Mouse (Mus musculus) right cerebral cortex, postnatal 14 days (tissue): ENCODE data around the gene Rag2.
A peak's percentile ranks its signal among the peaks of the same experiment; 100 is the strongest.

Experiments used
- DNase-seq: peaks from one replicate; pipeline ENCODE4 v3.0.0; 2022

The Rag2 gene

DNA sequence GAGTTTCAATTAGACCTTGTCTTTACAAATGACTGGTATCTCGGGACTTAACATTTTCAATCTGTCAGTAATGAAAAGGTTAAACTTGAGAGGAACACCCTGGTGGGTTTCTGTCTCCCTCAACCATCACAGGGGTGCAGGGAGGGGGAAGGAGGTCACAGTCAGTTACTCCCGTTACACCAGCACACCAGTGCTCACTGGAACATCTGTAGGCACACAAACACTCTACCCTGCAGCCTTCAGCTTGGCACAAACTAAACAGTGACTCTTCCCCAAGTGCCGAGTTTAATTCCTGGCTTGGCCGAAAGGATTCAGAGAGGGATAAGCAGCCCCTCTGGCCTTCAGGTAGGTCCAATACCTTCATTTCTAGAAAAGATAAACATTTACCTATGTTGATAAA, at the start of gene Rag2:
Gene Rag2 (plus strand): TSS at position 193 of the 400 bp plus-strand sequence.
- no peak for DNase-seq

DNA sequence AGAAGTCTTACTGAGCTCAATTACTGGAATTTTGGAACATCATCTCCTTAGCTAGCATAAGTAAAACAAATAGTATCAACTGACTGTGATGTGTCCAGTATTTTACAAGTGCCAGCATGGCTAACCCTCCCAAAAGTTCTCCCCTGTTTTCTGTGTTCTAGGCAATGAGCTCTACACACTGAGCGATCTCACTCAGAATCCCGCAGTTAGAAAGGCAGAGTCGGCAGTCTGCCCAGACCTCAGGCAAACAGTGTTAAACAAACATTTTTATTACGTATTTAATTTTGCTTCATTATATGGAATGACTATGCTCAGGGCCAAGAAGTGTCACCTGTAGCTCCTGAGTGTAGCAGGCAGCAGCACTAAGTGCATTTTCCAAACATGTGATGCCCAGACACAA, 47.3 kb upstream of the Rag2 start:
- DNase-seq = no peak

DNA sequence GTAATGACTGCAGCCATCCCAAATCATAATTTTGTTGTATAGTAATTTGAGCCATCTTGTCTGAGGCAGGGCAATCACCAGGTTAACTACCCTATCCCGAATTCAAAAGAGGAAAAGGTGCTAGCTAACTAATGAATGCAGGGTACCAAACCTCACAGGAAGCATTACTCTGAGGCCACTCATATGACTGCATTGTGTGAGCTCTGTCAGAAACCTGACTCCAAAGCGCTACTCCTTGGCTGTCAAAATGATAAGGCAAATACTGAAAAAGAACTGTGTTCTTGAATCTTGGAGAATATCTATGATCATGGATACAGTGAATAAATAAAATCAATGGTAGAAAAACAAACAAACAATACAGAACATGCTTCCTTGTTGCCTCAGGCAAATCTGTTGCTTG, 44.5 kb upstream of the Rag2 start:
- no peak for DNase-seq

DNA sequence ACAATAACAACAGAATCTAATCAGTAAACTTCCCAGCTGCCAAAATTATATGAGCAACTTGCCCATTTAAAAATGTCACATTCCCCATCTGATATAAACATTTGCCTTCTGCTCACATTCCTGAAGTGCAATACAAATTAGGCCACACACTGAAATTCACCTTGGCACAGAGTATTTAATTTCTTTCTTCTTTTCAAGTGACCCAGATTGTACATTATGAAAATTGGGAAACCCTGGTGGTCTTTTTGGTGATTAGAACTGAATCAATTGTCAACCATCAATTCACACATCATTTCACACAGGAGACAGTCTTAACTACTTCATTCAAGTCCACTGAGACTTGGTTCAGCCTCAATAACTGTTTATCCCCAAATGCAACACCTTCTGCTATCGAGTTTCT, 44.1 kb upstream of the Rag2 start:
- DNase-seq = no peak

DNA sequence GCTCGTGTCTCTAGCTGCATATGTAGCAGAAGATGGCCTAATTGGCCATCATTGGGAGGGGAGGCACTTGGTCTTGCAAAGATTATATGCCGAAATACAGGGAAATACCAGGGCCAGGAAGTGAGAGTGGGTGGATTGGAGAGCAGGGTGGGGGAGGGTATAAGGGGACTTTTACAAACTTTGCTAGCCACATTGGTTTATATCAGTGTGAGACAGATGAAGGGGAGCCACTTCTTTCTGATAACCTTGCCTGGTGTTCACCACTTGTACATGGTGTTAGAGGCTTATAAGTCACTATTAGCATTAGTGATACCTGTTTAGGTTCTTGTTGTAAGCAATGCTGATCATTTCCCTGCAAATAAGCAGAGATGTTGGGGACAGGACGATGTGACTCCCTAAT, 43.5 kb upstream of the Rag2 start:
- DNase-seq = no peak

DNA sequence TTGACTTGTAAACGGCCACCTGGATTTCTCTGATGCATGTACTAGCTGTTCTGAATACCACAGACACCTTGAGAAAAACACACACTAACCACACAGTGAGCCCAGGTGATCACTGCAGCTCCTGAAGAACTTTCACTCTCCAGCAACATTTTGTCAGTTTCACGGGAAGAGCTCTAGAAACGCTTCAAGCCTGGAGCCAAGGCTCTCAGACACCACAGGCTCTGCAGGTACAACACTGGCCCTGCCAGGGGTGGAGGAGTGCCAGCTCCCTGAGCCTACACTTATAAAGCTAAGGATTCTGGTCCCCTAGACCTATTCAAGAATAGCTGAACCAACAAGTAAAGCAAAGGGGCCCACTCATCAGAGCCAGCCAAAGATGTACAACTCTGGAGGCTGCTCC, 43.1 kb upstream of the Rag2 start:
- no peak for DNase-seq

DNA sequence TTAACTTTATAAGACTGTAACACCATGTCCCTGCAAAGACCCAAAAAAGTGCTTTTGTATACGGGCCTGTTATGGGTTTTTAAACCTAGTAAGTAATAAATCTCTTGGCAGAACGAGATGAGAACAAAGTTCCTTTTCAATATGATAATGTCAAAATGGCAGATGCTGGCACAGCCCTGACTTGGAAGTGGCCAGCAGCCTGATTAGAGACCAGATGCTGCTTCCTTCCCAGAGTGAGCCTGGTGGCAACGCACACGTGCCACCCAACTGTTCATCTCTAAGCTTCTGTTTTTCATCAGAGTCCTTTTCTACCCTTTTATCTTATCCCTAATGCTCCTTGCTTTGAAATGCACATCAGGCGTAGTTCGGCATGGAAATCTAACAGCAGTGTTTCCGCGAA, 33.2 kb upstream of the Rag2 start:
- DNase-seq = no peak

DNA sequence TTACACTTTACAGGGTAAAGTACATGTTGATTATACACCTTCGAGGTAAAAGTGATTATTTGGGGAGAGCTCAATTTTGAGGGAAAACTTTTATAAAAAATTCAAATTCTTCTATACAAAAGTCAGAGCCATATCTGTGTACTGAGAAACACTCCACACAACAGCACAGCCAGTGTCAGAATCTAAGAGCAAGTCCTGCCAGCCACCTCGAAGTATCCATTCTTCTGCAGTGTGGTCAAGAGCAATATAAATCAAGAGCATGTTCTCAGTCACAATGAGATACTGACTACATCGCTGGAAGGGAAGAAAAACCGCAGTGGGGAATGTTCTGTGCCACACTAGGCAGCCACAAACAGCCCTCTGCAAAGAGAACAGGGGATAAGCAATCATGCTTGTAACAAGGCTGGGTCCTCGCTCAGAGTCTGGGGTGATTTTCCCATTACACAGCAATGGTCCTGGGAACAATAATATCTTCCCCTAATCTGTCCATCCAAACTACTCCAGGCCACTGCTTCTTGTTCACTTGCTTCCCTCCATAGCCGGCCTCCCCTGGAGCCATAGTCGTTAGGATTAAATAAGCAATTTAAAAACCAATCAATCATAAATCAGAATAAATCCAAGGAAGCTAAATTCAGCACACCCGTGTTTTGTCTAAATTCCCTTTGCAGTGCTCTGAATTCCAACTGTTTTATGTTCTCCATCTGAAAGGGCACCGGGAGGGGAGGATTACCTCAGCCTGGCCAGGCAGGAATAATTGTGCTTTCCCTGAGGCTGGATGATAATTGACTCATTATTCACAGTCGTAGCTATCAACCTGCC, 32.3 kb upstream of the Rag2 start:
- no peak for DNase-seq

DNA sequence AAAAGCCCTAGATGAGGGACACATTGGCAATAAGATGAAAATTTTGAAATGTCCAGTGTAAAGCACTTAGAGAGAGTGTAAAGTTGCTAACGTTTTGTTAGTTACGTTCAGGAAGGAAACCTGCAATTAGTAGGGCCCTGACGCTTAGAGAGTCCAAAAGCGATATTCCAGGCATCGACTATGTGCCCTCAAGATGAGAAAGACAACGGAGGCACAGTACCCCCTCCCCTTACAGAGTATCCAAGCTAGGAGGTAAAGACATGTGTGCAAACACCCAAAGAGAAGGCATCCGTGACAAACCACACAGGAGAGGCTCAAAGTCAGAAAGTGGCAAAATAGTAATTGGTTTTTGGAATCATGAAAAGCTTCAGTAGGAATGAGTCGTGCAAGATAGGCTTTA, 31.6 kb upstream of the Rag2 start:
- DNase-seq = no peak

DNA sequence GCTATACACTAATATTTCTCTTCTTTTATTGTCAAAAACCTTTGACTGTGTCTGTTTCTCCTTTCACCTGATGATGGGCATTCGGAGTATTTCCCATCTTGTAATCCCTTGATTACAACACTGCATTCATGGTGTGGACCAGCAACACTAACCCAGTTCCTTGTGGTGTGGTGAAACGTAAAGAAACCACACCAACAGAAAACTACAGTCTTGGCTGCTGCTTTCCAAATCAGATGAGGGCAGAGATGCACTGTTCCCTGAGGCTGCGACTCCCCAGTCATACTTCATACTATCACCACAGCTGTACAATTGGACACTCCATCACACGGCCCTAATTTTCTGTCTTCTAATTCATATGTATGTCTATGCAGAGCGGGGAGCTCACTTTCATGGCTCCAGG, 29.8 kb upstream of the Rag2 start:
- DNase-seq = no peak

DNA sequence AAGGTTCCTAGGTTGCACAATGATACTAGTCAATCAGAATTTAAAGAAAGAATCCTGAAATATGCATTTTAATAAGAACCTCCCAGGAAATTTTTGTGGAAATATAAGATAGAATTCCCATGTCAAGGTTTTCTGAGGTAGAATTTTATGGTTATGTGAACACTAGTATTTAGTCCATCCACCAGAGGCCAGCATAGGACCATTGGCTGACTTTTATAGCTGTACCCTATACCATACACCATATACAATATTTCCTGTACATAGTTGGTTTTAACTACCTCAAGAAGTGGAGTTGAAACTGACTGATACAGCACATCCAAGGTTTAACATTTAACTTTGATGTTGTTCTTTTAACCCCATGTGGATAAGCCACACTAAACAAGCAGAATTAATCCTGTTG, 27.3 kb upstream of the Rag2 start:
- no peak for DNase-seq

DNA sequence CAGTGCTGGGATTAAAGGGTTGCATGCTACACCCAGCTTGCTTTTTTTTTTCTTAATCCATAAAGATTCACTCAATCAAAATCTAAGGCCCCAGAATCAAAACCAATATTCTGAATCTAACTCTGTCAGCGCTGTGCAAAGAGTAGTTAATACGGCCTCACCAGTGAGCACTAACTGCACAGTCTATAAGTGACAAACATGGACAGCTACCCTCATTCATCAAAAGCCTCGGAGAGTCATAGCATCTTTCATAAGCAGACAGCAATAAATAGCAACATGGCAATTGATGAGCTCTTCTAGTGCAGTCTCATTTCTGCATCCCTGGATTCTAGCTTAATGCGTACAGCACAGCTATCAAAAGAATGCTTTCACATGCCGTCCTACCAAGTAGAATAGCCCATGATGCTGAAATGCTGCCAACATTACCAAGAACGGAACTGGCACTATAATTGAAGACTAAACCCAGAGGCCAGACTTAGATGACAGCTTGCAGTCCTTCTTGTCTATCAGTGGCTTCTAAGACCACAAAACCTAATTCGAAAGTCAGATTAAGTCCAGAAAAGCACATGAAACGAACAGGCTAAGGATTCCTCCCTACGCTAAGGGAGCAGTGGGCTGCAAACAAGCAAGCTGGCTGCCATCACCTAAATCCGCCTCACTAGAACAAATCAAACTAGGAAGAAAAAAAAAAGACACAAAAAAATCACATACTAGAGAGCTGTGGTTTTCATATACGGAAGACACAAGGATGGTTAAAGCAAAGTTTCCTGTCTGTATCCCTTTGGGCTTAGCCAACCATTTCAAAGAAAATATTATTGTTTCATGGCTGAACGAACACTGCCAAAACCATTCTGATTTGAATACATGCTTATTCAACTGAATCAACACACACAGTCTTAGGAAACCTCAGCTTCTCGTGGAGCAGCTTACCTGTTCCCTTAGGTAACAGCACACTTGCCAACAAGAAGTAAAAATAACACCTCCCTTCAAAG, 26.0 kb upstream of the Rag2 start:
- no peak for DNase-seq

DNA sequence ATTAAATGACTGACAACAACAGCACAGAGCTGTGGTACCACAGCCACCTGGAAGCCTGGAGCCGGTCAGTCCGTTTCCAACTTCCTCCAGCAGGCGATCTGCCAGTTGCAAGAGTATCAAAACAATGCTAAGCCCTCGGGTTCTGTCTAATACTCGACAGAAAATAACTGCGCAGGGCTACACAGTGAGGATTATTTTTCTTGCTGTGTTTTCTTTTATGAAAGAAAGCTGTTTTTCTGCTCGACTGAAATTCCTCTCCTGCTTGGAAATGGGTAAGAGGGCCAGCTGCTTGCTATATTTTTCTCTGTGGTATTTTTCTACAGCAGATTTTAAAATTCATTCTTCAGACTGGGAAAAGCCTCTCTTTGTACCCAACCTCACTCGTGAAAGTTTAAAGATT, 23.8 kb upstream of the Rag2 start:
- peak; percentile 32 for DNase-seq

DNA sequence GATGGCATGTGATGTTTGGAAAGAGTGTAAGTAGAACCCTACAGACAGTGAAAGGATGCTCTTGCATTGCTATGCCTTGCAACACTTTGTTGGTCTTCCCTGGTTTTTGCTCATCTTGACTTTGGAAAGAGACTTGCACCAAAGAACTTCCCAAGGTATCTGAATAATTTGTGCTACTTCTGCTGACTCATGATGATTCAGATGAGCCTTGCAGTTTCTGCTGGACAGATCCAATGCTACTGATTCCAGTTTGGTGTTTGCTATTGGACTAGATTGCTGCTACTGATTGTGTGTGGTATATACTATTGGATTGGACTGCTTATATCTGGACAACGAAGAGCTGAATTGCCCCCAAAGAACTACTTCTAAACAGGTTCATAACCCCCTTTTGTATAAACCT, 21.4 kb upstream of the Rag2 start:
- no peak for DNase-seq

DNA sequence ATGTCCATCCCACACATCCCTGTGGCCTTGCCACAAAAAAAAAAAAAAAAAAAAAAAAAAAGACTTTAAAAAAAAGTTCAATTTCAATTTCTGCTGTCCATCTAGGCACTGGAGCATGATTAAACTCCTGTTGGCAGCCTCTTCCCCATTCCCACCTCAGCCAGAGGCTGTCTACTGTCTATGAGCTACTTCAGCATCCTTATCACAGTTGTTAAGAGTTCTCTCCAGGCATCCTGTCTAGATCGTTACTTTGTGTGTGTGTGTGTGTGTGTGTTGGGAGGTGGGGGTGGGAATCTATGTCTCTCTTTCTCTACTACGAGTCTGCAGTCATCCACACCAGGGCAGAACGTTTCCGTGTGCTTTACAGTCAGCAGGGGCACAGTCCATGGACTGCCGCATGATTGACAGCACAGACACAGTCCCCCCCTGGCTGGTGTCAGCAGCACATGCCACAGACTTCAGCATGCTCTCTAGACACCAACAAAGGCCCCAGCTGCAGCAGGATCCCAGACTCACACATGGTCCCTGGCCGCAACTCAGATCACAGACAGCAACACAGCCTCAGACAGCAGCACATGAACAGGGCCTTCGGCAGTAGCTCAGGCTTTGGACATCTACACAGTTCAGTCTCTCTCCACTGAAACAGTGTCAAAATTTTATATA, 16.2 kb upstream of the Rag2 start:
- DNase-seq = no peak

DNA sequence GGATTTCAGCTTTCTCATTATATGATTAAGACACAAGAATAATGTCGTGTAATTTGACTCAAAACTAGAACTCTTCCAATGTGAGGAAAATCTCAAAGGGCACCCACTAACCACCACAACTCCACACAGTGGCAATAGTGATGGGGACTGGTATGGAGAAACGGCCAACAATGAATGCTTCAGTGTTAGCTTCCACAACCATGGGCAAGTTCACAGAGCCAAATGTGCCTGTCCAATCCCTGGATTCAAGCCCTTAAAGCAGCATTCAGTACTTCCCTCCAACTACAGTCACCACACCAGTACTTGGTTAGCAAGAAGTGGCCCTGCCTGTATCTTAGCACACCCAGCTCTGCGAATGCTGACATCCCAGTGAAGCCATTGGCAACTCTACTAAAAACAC, 13.7 kb upstream of the Rag2 start:
- DNase-seq = no peak

DNA sequence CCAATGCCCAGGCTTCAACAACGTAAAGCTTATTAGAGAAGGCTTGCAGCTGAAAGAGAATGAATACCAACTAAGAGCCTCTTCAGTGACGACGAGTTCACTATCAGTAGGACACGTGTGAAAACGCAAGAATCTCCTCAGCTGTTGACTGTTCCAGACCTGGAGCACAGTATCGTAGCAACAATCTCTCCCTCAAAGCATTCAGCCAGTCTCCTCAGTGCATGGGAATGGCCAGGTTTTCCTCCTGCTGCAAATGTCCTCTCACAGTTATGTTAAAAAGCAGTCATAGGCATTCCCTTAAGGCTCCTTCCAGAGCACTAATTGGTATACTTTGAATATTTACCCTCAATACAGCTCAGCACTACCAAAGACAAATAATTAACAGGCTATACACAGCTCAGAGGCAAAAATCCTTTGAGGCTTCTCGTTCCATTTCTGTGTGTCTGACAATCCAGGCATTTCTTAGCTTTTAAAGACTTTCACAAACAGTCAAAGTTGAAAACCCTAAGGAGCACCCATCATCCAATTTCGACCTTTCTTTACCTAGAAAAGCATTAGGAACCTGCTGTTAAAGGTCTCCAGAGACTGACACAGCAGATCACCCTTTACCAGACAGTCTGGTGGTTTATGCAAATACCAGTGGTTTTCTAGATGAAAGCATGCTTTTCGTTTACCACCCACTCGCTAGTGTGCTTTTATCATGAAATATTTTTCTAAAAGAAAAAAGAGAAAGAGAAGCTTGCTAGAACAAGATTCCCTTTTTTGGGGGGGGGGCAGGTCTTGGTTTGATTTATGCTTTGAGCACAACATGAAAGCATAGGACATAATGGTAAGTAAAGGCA, 8.8 kb upstream of the Rag2 start:
- no peak for DNase-seq

DNA sequence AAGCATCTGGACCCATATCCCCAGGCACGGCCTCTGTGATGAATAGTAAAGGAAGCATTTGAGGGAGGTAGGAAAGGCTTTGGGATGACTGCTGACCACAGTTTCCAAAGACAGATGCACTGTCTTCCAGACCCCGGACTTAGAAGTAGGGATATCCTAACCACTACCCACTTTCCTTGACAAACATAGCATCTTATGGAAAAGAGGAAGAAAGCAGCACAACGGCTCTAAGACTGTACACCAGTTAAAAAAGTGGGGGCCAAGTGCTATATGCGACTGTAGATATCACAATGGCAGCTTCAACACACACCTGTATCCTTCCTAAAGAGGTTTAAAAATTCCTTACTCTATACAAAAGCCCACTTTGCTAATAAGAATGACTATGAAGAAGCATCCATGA, 6.1 kb upstream of the Rag2 start:
- no peak for DNase-seq

DNA sequence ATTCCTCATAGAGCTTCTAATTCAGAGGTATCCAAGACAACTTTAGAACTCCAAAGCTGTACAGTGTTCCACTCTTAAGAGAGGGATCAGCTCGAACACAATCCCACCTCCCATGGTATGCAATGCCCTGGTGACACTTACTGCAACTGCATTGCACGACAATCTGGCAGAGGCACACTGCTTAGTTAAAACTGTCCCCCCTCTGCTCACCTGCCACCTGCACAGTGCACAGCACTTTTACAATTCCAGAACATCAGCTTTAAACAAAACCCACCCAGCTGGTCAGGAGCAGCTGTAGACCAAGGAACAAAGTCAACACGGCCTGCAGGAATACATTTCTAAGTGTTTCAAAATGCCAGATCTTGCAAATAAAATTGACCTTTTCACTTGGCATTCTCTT, 3.6 kb upstream of the Rag2 start:
- no peak for DNase-seq

DNA sequence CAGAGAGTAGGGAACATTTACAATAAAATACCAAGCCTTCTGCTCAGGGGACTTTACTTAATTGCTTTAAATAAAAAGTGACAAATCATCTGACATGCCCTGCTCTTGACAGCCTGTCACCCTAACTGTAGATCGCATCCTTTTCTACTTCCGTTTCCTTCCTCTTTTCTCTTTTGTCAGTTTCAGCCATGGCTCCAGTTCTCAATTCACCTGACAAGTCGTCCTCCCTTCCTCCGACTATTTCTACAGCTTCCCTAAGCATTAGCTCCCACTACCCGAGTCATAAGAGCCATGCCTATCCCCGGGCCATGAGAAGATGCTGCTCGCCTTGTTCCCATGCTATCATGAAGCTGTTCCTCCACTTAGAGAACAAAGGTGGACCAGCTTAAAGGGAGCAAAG, 2.9 kb upstream of the Rag2 start:
- DNase-seq = no peak

DNA sequence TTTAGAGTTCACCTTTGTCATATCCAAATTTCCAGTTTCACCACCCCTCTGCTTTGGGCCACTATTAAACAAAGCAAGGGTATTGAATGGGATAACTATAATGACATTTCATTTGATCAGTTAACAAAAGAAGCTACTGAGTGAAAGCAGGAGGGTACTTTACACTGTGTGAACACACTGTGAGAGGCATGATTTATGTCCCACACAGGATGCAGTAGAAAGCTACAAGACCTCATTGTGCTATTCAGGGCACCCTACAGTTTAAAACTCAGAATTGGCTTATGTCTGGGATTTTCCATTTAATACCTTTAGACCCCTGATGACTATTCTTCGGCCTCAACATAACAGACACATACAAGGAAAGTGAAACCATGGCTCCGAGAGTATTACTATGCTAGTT, 1.5 kb upstream of the Rag2 start:
- DNase-seq = no peak

DNA sequence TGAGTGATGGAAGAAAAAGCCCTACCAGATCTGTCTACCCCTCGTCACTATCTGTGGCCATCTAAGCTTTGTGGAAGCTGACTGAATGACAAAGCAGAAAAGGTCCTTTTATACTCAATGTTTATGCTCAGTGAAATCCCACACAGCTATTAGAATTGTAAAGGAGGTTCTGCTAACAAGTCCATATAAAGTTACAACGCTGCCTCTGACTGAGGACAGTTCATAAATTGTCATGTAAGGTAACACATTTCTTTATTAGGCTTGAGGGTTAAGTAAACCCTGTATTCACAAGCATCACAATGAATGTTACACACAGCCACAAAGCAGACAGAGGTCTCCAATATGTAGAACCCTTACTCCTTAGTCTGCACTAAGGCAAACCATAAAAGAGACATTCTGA, 507 bp upstream of the Rag2 start:
- no peak for DNase-seq

DNA sequence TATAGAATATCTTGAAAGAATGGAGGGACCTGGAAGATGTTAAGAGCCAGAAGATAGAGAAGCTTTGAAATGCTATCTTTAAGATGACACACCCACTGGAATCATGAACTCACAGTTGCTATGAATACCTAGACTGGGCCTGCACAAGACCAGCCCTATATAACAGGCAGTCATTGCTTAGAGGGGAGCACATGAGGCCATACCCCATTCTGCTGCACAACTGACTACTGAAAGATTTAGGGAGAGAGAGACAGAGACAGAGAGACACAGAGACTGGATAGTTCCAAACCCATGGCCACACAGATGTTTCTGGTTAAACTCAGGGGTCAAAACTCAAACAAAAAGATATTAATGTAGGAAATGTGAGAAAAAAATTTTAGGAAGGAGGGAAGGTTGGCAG, 2.7 kb downstream of the Rag2 start:
- DNase-seq = no peak
